Mouse (Mus musculus) MN1 (cell line): ENCODE measurements at regions not wholly inside any gene's neighbourhood (a gene's known extent, or its start where the extent isn't known, plus 50 kb on each side); places are given as distances from the start of the nearest gene placed in this dataset.
A peak's percentile ranks its signal among the peaks of the same experiment; 100 is the strongest.

Experiments
- DNase-seq: peaks from one replicate; pipeline ENCODE4 v3.0.0-alpha.2; 2016; ENCODE audit warnings: low spot score

- DNase-seq, result peak; percentile 29
These were observed 373.2 kb upstream of the Arpp21 start for GRCm38 (mm10) chr9:112608932-112609331.

GRCm38 (mm10) chr9:112607221-112607620 is 371.5 kb upstream of the Arpp21 start:
- DNase-seq, result no peak

GRCm38 (mm10) chr9:112595731-112596130 is 360.0 kb upstream of the Arpp21 start:
- no peak for DNase-seq

GRCm38 (mm10) chr9:112590241-112590640 is 354.5 kb upstream of the Arpp21 start:
- no peak for DNase-seq

GRCm38 (mm10) chr9:112573316-112573715 is 337.6 kb upstream of the Arpp21 start:
- DNase-seq, result peak; percentile 6

- DNase-seq, result no peak
These were observed 325.6 kb upstream of the Arpp21 start for GRCm38 (mm10) chr9:112561348-112561747.

GRCm38 (mm10) chr9:112560226-112560625 is 324.5 kb upstream of the Arpp21 start:
- DNase-seq, result no peak

GRCm38 (mm10) chr9:112537924-112538323 is 302.2 kb upstream of the Arpp21 start:
- no peak for DNase-seq

GRCm38 (mm10) chr9:112525377-112525776 is 289.6 kb upstream of the Arpp21 start:
- no peak for DNase-seq

GRCm38 (mm10) chr9:112523251-112523650 is 287.5 kb upstream of the Arpp21 start:
- DNase-seq, result no peak

- DNase-seq, result no peak
These were observed 275.0 kb upstream of the Arpp21 start for GRCm38 (mm10) chr9:112510716-112511115.

GRCm38 (mm10) chr9:112506871-112507270 is 271.1 kb upstream of the Arpp21 start:
- no peak for DNase-seq

- DNase-seq, result no peak
These were observed 262.9 kb upstream of the Arpp21 start for GRCm38 (mm10) chr9:112498676-112499075.

- no peak for DNase-seq
These were observed 260.3 kb upstream of the Arpp21 start for GRCm38 (mm10) chr9:112495930-112496527.

GRCm38 (mm10) chr9:112490963-112491362 is 255.2 kb upstream of the Arpp21 start:
- no peak for DNase-seq

GRCm38 (mm10) chr9:112476644-112477043 is 240.9 kb upstream of the Arpp21 start:
- DNase-seq, result no peak

- DNase-seq, result no peak
These were observed 221.9 kb upstream of the Arpp21 start for GRCm38 (mm10) chr9:112457594-112457993.

- DNase-seq, result no peak
These were observed 219.0 kb upstream of the Arpp21 start for GRCm38 (mm10) chr9:112454706-112455105.

GRCm38 (mm10) chr9:112447515-112447914 is 211.8 kb upstream of the Arpp21 start:
- peak; percentile 23 for DNase-seq

GRCm38 (mm10) chr9:112446981-112447380 is 211.2 kb upstream of the Arpp21 start:
- DNase-seq, result no peak

- DNase-seq, result no peak
These were observed 210.3 kb upstream of the Arpp21 start for GRCm38 (mm10) chr9:112446027-112446352.

GRCm38 (mm10) chr9:112445230-112446026 is 209.7 kb upstream of the Arpp21 start:
- no peak for DNase-seq

GRCm38 (mm10) chr9:112444220-112444619 is 208.5 kb upstream of the Arpp21 start:
- DNase-seq, result peak; percentile 42

GRCm38 (mm10) chr9:112436094-112436493 is 200.4 kb upstream of the Arpp21 start:
- DNase-seq, result no peak
